Mouse (Mus musculus) R1 (cell line): ENCODE results near the gene Chd1.

Experiments
- DNase-seq: peaks from one replicate; pipeline ENCODE4 v3.0.0-alpha.2; 2018; ENCODE audit warnings: low read depth, low spot score

Gene Chd1

DNA sequence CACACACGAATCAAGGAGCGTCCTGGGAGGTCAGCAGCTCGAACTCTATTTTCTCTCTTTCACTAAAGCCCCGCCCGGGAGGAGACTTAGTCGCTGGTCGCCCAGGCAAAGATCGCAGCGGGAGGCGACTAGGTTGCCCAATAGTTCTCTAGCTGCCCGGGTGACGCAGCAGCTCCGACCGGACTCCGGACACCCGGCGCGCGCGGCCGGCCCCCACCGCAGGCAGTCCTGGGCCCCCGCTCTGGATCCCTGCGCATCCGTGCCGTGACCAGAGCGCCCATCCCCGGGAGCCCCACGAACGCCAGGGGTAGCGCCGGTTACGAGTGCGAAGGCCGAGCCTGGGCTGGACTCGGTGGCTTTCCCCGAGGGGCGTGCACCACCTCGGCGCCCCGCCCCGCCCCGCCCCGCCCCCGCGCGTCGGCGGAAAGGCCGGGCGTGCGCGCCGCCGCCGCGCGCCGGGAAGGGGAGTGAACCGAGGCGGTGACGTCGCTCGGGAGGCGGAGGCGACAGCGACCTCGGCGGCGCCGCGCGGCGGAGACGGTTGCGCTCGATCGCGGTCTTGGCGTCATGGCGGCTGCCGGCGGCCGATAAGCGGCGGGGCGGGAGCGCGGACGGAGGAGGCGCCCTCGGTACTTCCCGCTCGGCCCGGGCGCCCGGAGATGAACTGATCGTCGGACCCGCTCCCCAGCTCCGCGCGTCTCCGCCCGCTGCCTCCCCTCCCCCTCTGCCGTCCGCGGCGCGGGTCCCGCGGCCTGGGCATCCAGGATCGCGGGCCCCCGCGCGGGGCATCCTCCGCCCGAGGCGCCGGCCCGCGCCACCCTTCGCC is at the start of gene Chd1:
Gene Chd1 (plus strand): TSS at position 493 of the 826 bp plus-strand sequence.
- peak; percentile 93 for DNase-seq

DNA sequence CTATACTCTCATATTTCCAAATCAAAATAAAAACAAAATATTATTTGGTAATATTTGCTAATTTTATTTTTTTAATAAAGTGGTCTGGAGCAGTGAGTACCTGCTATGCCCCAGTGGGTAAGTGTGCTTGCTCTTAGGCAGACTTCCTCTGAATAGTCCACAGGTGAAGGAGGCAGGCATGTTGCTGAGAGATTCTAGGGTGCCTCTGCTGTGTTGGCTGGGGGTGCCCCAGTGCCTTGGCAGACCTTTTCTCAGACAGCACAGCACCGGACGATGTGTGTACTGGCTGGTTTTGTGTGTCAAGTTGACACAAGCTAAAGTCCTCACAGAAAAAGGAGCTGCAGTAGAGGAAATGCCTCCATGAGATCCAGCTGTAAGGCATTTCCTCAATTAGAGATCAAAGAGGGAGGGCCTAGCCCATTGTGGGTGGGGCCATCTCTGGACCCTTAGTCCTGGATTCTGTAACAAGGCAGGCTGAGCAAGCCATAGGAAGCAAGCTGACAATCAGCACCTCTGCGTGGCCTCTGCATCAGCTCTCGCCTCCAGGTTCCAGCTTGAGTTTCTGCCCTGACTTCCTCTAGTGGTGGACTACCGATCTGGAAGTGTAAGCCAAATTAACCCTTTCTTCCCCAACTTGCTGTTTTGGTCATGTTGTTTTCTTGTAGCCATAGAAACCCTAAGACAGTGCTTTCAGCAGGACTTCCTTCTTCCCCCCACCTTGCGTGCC is 47.7 kb upstream of the Chd1 start:
- DNase-seq = peak; percentile 79

- no peak for DNase-seq
Observed at GRCm38 (mm10) chr17:15672870-15673269, 31.9 kb upstream of the Chd1 start.

GRCm38 (mm10) chr17:15677970-15678645 is 26.7 kb upstream of the Chd1 start:
- DNase-seq = peak; percentile 87

- DNase-seq = peak; percentile 74
Observed at GRCm38 (mm10) chr17:15679966-15680630, 24.7 kb upstream of the Chd1 start.

DNA sequence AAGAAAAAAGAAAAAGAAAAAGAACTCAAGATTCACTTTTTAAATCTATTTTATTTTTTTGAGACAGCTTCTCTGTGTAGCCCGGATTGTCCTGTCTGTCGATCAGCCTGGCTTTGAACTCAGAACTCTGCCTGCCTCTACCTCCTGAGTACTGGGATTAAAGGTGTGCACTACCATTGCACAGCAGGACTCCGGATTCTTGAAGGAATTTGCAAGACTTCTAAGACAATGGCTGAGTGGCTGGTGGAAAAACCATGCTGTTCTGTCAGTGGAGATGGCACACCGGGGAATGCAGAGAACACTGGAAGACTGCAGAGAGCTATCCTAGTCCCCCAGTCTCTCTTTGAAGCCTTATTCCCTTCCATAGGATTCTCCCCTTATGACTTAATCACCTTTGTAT is 24.1 kb upstream of the Chd1 start:
- DNase-seq = peak; percentile 97

DNA sequence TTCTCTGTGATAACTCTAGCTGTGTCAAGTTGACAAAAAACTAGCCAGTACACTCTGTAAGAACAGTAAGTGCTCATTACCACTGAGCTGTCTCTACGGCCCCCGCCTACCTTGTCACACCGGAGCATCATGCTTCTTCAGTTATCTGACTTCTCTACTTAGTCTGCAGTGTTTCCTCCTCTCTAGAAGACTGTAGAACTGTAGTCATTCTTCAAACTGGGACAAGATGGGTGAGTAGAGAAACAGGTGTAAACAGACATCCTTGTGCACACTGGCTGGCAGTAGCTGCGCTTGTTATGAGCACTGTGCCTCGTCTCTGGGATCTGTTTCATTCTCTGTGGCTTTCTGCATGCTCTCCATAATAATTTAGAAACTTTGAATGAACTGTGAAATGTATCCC is 18.4 kb upstream of the Chd1 start:
- no peak for DNase-seq

GRCm38 (mm10) chr17:15690304-15690703 is 14.5 kb upstream of the Chd1 start:
- DNase-seq = no peak

GRCm38 (mm10) chr17:15695566-15695965 is 9.2 kb upstream of the Chd1 start:
- no peak for DNase-seq

DNA sequence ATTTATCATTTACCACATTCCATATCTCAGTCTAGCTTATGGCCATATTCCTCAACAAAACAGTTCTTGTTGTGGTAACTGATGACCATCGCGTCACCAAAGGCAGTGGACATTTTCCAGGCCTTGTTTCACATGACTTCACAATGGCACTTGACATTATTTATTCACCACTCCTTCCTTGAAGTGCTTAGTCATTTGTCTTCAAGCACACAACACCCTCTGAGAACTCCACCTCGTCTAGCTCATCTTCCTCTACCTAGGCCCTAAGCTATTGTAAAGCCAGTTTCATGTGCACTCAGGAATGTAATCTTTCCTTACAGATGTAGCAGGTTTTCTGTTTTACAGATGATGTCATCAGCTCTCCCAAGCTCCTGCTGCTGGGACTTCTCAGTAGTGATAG is 5.8 kb upstream of the Chd1 start:
- no peak for DNase-seq

DNA sequence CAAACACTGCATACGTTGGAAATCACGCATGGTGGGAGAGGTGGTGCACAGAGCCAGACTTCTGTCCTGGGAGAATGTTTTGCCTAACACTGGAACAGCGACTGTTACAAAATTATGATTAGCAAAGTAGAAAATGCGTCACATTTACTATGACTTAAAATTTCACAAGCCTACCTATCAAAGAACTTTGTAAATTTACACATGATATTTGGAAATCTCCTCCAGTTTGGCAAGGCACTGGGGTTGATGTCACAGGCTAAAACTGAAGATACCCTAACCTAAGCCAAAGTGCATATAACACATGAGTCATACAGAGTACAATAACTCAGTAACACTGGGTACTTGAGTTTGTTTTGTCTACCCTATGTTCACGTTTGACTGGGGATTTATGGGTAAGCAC is 3.3 kb upstream of the Chd1 start:
- no peak for DNase-seq

- DNase-seq = no peak
Observed at GRCm38 (mm10) chr17:15704158-15704474, 651 bp upstream of the Chd1 start.

- DNase-seq = peak; percentile 70
Observed at GRCm38 (mm10) chr17:15705303-15706284, 827 bp downstream of the Chd1 start.

DNA sequence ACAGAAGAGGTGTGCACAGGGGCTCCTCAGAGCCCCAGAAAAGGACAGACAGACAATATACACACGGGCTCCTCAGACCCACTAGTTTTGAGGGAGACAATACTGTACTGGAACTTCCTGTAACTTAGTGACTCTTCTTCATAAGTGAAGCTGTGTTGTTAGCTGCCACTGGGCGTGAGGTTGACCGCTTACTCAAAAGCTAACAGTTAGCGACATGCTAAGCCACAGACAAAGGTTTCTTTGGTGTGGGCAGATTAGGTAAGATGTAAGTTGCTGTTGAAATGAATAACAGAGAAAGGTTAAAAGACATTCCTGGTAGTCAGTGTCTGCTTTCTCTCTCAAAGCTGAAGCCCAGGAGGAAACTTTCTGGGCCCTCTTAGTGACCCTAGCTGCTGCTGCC is 9.7 kb downstream of the Chd1 start:
- DNase-seq = peak; percentile 37

- peak; percentile 66 for DNase-seq
Observed at GRCm38 (mm10) chr17:15715013-15715902, 10.5 kb downstream of the Chd1 start.

DNA sequence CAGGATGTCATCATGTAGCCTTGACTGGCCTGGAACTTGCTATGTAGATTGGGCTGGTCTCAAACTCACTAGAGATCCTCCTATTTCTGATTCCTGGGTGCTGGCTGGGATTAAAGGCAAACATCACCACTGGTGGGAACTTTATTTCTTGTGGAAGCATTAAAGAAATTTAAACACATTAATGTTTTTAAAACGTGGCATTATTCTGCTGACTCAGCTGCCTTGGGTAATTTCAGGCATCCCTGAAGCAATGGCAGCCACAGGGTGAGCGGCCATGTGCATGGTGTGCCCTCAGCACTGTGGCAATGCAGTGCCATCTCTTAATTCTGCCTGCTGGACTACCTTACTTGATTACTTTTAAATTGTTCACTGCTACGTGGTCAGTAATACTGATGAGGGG is 11.2 kb downstream of the Chd1 start:
- DNase-seq = no peak

DNA sequence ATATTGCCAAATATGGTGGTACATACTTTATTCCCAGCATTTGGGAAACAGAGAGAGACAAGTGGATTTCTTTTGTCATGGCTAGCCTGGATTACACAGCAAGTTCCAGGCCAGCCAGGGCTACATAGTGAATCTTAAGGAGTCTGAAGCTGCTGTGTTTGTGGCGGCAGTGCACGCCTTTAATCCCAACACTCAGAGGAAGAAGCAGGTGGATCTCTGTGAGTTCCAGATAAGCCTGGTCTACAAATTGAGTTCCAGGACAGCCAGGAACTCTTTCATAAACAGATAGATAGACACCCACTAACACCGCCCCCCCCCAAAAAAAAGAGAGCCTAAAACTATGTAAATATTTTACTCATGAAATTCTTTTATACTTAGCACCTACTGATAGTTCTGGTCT is 16.1 kb downstream of the Chd1 start:
- DNase-seq = no peak

GRCm38 (mm10) chr17:15723291-15723690 is 18.5 kb downstream of the Chd1 start:
- DNase-seq = no peak

- DNase-seq = peak; percentile 51
Observed at GRCm38 (mm10) chr17:15723866-15724475, 19.2 kb downstream of the Chd1 start.
